9 mouse cellular contexts compared by ENCODE assay signal in the genomic region with DNA sequence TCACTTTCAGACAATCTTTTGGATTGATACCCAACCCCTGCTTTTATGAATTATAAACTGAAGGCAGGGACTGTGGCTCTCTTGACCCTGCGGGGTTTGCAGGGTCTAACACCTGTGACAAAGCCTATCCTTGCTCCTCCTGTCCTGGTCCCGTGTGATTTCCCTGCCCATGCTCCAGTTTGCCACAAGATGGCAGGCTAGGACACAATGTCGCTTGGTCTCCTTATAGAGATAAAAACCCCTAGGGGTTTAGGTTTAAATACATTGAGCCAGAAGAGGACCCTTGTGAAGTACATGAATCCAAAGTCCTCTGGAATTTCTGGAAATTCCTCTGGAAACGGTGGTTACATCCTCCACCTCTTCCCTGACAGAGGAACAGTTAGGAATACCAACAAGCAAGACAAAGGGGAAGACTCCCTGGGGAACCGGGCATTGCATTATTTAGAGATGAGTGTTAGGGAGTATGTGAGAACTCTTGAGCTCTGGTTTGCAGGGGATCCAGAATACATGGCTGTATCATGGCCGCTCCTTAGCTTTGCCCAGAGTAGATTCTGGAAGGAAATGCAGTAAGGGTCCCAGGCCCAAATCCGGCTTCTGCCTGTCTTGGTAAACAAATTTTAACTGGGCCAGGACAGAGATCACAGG. TPM values are rescaled to one million over a fixed set of nuclear protein-coding genes. Genes with fewer than 3 reads are reported as not detected.
A peak's percentile ranks its signal among the peaks of the same experiment; 100 is the strongest.
DNase-seq lines count a peak whose midpoint lies in the region; ATAC-seq lines count a peak whose summit lies in the region.
"Had no signal": no experiment of that assay in that cellular context is flagged by ENCODE, and none has a peak within 500 bp of the region (broad histone marks: within the 10 kb centered on the region; RNA-seq: fewer than 3 reads in every experiment).

No protein-coding gene starts in this region.

- WGBS in hindbrain, embryonic 11.5 days = 42% methylated on average over 7 of the region's 7 CpGs
- WGBS in midbrain, embryonic 14.5 days = 37% methylated on average over 7 of the region's 7 CpGs

- intact Hi-C loops in left cerebral cortex, postnatal 10 days (cut with DNase I) = loop anchor here (2.0 to 10.0 kb wide), 5 partner anchors 80 to 935 kb away; a partner anchor contains a TSS

- no peaks in the 10 kb centered on the region for H3K36me3 ChIP-seq in hindbrain, embryonic 11.5 days (ENCODE audit: control insufficient read depth, insufficient read depth, low read length)
- H3K36me3 ChIP-seq in midbrain, embryonic 14.5 days (ENCODE audit: control insufficient read depth, insufficient read depth, low read length) = no peaks in the 10 kb centered on the region
- H3K36me3 ChIP-seq: G1E had no signal

- peak; percentile 75 for ATAC-seq in hindbrain, embryonic 11.5 days (ENCODE audit: low FRiP score)
- ATAC-seq in midbrain, embryonic 14.5 days (ENCODE audit: low FRiP score, low TSS enrichment) = peak; percentile 70; the same call in 1 of the 2 replicates

- no peaks in the 10 kb centered on the region for H3K9me3 ChIP-seq in hindbrain, embryonic 11.5 days (ENCODE audit: control insufficient read depth, low read length)
- H3K9me3 ChIP-seq in midbrain, embryonic 14.5 days (ENCODE audit: control insufficient read depth, low read length) = no peaks in the 10 kb centered on the region

- H3K9ac ChIP-seq in hindbrain, embryonic 11.5 days (ENCODE audit: low read depth, low read length) = no peak overlapping the region
- no peak overlapping the region for H3K9ac ChIP-seq in midbrain, embryonic 14.5 days (replicated peaks; ENCODE audit: low read length)

- no peaks in the 10 kb centered on the region for H3K4me1 ChIP-seq in hindbrain, embryonic 11.5 days (replicated peaks; ENCODE audit: control insufficient read depth, insufficient read depth, low read length)
- H3K4me1 ChIP-seq in midbrain, embryonic 14.5 days (ENCODE audit: control insufficient read depth, insufficient read depth, low read length) = 0 out of 2 replicates have a peak, but pooled peaks cover 4% of the 10 kb centered on the region

- DNase-seq in gastrocnemius, adult 18-20 months (ENCODE audit: low spot score) = peak; percentile 42
- DNase-seq in gastrocnemius, adult 8-10 months (ENCODE audit: low spot score in 2 of 2) = no peak
- DNase-seq in Muller cell, postnatal 12 days (ENCODE audit: inconsistent ontology term) = peak; percentile 62
- peak; percentile 87 for DNase-seq in embryo, embryonic 10 days (ENCODE audit: low spot score)
- DNase-seq in hindbrain, embryonic 11.5 days (ENCODE audit: low spot score) = peak; percentile 81
- peak; percentile 59 to 73 for DNase-seq in left cerebral cortex, postnatal 10 days (ENCODE audit: extremely low spot score in 1 of 2, low spot score in 2 of 2)
- DNase-seq in midbrain, embryonic 14.5 days = peak; percentile 91
- peak; percentile 23 for DNase-seq in thymus, postnatal 25 days

- H3K4me2 ChIP-seq in hindbrain, embryonic 11.5 days (replicated peaks; ENCODE audit: low read depth, low read length) = no peak overlapping the region
- H3K4me2 ChIP-seq in midbrain, embryonic 14.5 days (ENCODE audit: low read length) = no peak overlapping the region

- no peaks in the 10 kb centered on the region for H3K27me3 ChIP-seq in hindbrain, embryonic 11.5 days (ENCODE audit: control insufficient read depth, insufficient read depth, low read length)
- H3K27me3 ChIP-seq in midbrain, embryonic 14.5 days (ENCODE audit: control insufficient read depth, insufficient read depth, low read length) = no peaks in the 10 kb centered on the region

- no peak overlapping the region for H3K27ac ChIP-seq in hindbrain, embryonic 11.5 days (ENCODE audit: low read depth, low read length)
- H3K27ac ChIP-seq in midbrain, embryonic 14.5 days (replicated peaks; ENCODE audit: low read depth, low read length) = no peak overlapping the region; the same call in 1 of the 2 replicates

- H3K4me3 ChIP-seq in hindbrain, embryonic 11.5 days (ENCODE audit: low read depth, low read length) = no peak overlapping the region
- H3K4me3 ChIP-seq in midbrain, embryonic 14.5 days (replicated peaks; ENCODE audit: low read depth, low read length) = no peak overlapping the region

RNA-seq across cellular contexts. Expression of a gene that starts 28.6 kb away (rescaled TPM):
- total RNA-seq in gastrocnemius, adult 18-20 months (2021) = 100 to 1,000 TPM; 118 to 136 TPM
- total RNA-seq in gastrocnemius, adult 8-10 months (2022) = 100 to 1,000 TPM; 106 to 154 (median 118) TPM
- polyA plus RNA-seq in hindbrain, embryonic 11.5 days (2014; fragmentation: Nextera tagmentation; extraction: Ambion mirVana) = 2.1 and 3.8 TPM in 2 replicates
- total RNA-seq in left cerebral cortex, postnatal 10 days (2021) = 1 to 10 TPM; 2.5 to 2.7 TPM
- polyA plus RNA-seq in midbrain, embryonic 14.5 days (2014; fragmentation: Nextera tagmentation; extraction: Ambion mirVana) = 1.5 and 3.4 TPM in 2 replicates
- polyA plus RNA-seq: G1E had no signal

Comparison
In these comparisons a context has a peak if more than half of its experiments do, and no peak if none do; other contexts are left out.
1. DNase-seq: peak in gastrocnemius, adult 18-20 months (single experiment), Muller cell, postnatal 12 days (single experiment), embryo, embryonic 10 days (single experiment), hindbrain, embryonic 11.5 days (single experiment), left cerebral cortex, postnatal 10 days (2 of 2), midbrain, embryonic 14.5 days (single experiment) and thymus, postnatal 25 days (single experiment); none in gastrocnemius, adult 8-10 months (0 of 2).
2. RNA of a gene that starts 28.6 kb away (total RNA-seq): 118 to 136 TPM in gastrocnemius, adult 18-20 months and 106 to 154 TPM in gastrocnemius, adult 8-10 months; 2.5 to 2.7 TPM in left cerebral cortex, postnatal 10 days; every median in the first group is over 10 times any median in the second.